Mouse (Mus musculus) forebrain, postnatal 0 days (tissue): Measurements from ENCODE around the gene Gm10570. TPM values are rescaled to one million over a fixed set of nuclear protein-coding genes. Genes with fewer than 3 reads are reported as not detected.

Experiments used
- ATAC-seq: fragments of 200-750 bp; cut with Nextera tagmentation; 2 replicates; pipeline ENCODE4 v1.8.0; 2017; ENCODE audit warnings: mild to moderate bottlenecking, moderate library complexity
- DNase-seq: peaks from one replicate; pipeline ENCODE4 v3.0.0-alpha.2; 2015
- H3K27ac ChIP-seq: fragments of 300-500 bp; sonication (generic); 2 replicates; pipeline ENCODE4 v1.5.1; 2014; ENCODE audit warnings: low read depth, mild to moderate bottlenecking, antibody characterized with exemption, low read length, moderate library complexity, mixed read lengths
- H3K27me3 ChIP-seq: fragments of 300-500 bp; sonication (generic); 2 replicates; pipeline ENCODE4 v1.6.1; 2014; ENCODE audit warnings: mild to moderate bottlenecking, low read length, mixed read lengths; ENCODE audit not compliant: insufficient read depth
- H3K36me3 ChIP-seq: fragments of 300-500 bp; sonication (generic); 2 replicates; pipeline ENCODE4 v1.6.1; 2014; ENCODE audit warnings: mild to moderate bottlenecking, moderate library complexity; ENCODE audit not compliant: insufficient read depth
- H3K4me1 ChIP-seq: fragments of 300-500 bp; sonication (generic); 2 replicates; pipeline ENCODE4 v1.6.1; 2014; ENCODE audit warnings: antibody characterized with exemption; ENCODE audit not compliant: insufficient read depth
- H3K4me2 ChIP-seq: fragments of 300-500 bp; sonication (generic); 2 replicates; pipeline ENCODE4 v1.6.1; 2014; ENCODE audit warnings: low read depth, mild to moderate bottlenecking, moderate library complexity
- H3K4me3 ChIP-seq: fragments of 300-500 bp; sonication (generic); 2 replicates; pipeline ENCODE4 v1.5.1; 2014; ENCODE audit warnings: low read depth, low read length, mixed read lengths
- H3K9ac ChIP-seq: fragments of 300-500 bp; sonication (generic); 2 replicates; pipeline ENCODE4 v1.6.1; 2014; ENCODE audit warnings: mild to moderate bottlenecking
- H3K9me3 ChIP-seq: fragments of 300-500 bp; sonication (generic); 2 replicates; pipeline ENCODE4 v1.6.1; 2016; ENCODE audit warnings: low read length
- CTCF ChIP-seq: sonication (generic); IDR thresholded peaks from 2 replicates; pipeline ENCODE4 v1.5.1; 2016; ENCODE audit warnings: antibody characterized with exemption, control low read depth, low read depth
- WGBS: fragments of 180-500 bp; shearing (Covaris S2); extraction: QIAGEN DNeasy Blood & Tissue Kit; methylation state at CpG from one replicate; pipeline ENCODE4 v1.1.7; 2014; 5-methylcytosine and 5-hydroxymethylcytosine counted together
- polyA plus RNA-seq: library from polyadenylated mRNA; unstranded; fragments of >200 nt; fragmentation: Nextera tagmentation; extraction: Ambion mirVana; gene quantifications from 2 replicates; pipeline ENCODE4 v1.2.1, GENCODE M21; 2015
- total RNA-seq: library from RNA; depleted of rRNA; stranded (reverse); fragments of >200 nt; gene quantifications from 2 replicates; pipeline ENCODE4 v1.2.3, GENCODE M21; 2014

Gm10570 gene
- total and polyA plus RNA-seq, 2 experiments from 2014 or later, result 1.0 to 1.8 TPM

GRCm38 (mm10) chr4:130304746-130305145, 3.7 kb downstream of the Gm10570 start:
- Histone ChIP-seq H3K9ac (no peak overlapping the region), H3K4me3 (no peak overlapping the region), H3K4me2 (no peak overlapping the region), H3K27ac (no peak overlapping the region), H3K4me1 (no peaks in the 10 kb centered on the region), H3K27me3 (no peaks in the 10 kb centered on the region), H3K36me3 (no peaks in the 10 kb centered on the region), H3K9me3 (no peaks in the 10 kb centered on the region)
- WGBS, result 30% methylated on average over 3 of the region's 3 CpGs
- no peak for ATAC-seq
- DNase-seq, result no peak
- TF ChIP-seq CTCF, result no peak

GRCm38 (mm10) chr4:130302285-130302870, 6.1 kb downstream of the Gm10570 start:
- H3K27ac ChIP-seq, result no peak overlapping the region
- H3K9me3 ChIP-seq, result no peaks in the 10 kb centered on the region
- no peak for TF ChIP-seq CTCF
- H3K4me2 ChIP-seq, result no peak overlapping the region
- no peak for ATAC-seq
- DNase-seq, result no peak
- H3K9ac ChIP-seq, result no peak overlapping the region
- H3K4me3 ChIP-seq, result no peak overlapping the region
- no peaks in the 10 kb centered on the region for H3K4me1 ChIP-seq
- H3K36me3 ChIP-seq, result no peaks in the 10 kb centered on the region
- no peaks in the 10 kb centered on the region for H3K27me3 ChIP-seq
- 50% methylated on average over 12 of the region's 12 CpGs for WGBS

DNA sequence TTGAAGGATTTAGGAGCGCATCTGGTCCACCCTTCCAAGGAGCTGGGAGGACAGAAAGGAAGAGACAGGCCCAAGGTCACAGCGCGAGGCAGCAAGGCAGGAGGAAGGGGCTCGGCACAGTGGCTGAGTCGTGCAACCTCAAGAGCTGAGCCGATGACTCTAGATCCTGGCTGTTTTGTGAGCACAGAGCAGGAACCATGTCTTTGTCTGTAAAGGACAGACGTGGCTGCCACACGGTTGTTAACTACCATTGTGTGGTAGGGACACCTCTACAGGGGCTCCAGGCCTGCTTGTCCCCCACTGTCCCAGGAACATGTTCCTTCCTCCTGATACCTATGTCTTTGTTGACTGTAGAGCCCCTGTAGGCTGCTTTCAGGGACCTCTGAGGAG, 8.8 kb downstream of the Gm10570 start:
- no peaks in the 10 kb centered on the region for H3K9me3 ChIP-seq
- TF ChIP-seq CTCF, result no peak
- 76% methylated on average over 8 of the region's 8 CpGs for WGBS
- H3K4me3 ChIP-seq, result no peak overlapping the region
- H3K36me3 ChIP-seq, result no peaks in the 10 kb centered on the region
- H3K4me1 ChIP-seq, result no peaks in the 10 kb centered on the region
- no peak overlapping the region for H3K9ac ChIP-seq
- H3K27me3 ChIP-seq, result no peaks in the 10 kb centered on the region
- no peak overlapping the region for H3K4me2 ChIP-seq
- H3K27ac ChIP-seq, result no peak overlapping the region
- no peak for DNase-seq
- no peak for ATAC-seq

- no peak overlapping the region for H3K4me3 ChIP-seq
- no peaks in the 10 kb centered on the region for H3K27me3 ChIP-seq
- TF ChIP-seq CTCF, result no peak
- H3K36me3 ChIP-seq, result no peaks in the 10 kb centered on the region
- DNase-seq, result no peak
- no peaks in the 10 kb centered on the region for H3K9me3 ChIP-seq
- no peak overlapping the region for H3K4me2 ChIP-seq
- H3K9ac ChIP-seq, result no peak overlapping the region
- no peaks in the 10 kb centered on the region for H3K4me1 ChIP-seq
- no peak for ATAC-seq
- no peak overlapping the region for H3K27ac ChIP-seq
- 59% methylated on average over 11 of the region's 11 CpGs for WGBS
These were observed 9.4 kb downstream of the Gm10570 start for GRCm38 (mm10) chr4:130298877-130299628.

DNA sequence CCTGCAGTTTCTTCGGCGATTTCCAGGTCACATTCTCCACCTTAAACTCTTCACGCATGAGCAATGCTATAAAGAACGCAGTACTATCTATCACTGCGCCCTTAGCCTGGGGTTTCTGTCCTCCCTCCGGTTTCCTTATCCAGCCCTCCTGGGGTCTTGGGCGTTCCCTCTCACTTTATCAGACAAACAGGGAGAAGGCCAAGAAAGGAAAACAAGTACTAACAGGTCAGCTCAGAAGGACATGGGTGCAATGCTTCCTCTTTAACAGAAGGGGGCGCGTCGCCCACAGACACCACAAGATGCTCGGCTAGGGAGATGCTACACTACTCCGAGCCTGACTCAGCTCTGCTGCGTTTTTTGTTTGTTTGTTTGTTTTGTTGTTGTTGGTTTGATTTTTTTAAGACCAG, 11.3 kb downstream of the Gm10570 start:
- Histone ChIP-seq H3K4me3 (no peak overlapping the region), H3K27me3 (no peaks in the 10 kb centered on the region), H3K9me3 (no peaks in the 10 kb centered on the region), H3K4me1 (no peaks in the 10 kb centered on the region), H3K36me3 (no peaks in the 10 kb centered on the region), H3K27ac (no peak overlapping the region), H3K9ac (no peak overlapping the region), H3K4me2 (no peak overlapping the region)
- ATAC-seq (0 out of 2 replicates have a peak, but pooled peaks have one; percentile 16), DNase-seq (peak; percentile 49)
- 18% methylated on average over 13 of the region's 13 CpGs for WGBS
- TF ChIP-seq CTCF, result peak; percentile 72

- Histone ChIP-seq H3K4me2 (no peak overlapping the region), H3K4me1 (no peaks in the 10 kb centered on the region), H3K4me3 (no peak overlapping the region), H3K27ac (no peak overlapping the region), H3K27me3 (no peaks in the 10 kb centered on the region), H3K36me3 (no peaks in the 10 kb centered on the region), H3K9ac (no peak overlapping the region), H3K9me3 (no peaks in the 10 kb centered on the region)
- no peak for TF ChIP-seq CTCF
- ATAC-seq (no peak), DNase-seq (no peak)
- 90% methylated on average over 13 of the region's 13 CpGs for WGBS
These were observed 12.1 kb downstream of the Gm10570 start for GRCm38 (mm10) chr4:130296243-130296965.
